Mouse (Mus musculus): ENCODE measurements around the gene Fus.
A peak's percentile ranks its signal among the peaks of the same experiment; 100 is the strongest.

The Fus gene

GRCm38 (mm10) chr7:127944614-127945013 lies 22.6 kb upstream of the Fus start:
- DNase-seq (ENCODE audit: low spot score) = no peak

DNA sequence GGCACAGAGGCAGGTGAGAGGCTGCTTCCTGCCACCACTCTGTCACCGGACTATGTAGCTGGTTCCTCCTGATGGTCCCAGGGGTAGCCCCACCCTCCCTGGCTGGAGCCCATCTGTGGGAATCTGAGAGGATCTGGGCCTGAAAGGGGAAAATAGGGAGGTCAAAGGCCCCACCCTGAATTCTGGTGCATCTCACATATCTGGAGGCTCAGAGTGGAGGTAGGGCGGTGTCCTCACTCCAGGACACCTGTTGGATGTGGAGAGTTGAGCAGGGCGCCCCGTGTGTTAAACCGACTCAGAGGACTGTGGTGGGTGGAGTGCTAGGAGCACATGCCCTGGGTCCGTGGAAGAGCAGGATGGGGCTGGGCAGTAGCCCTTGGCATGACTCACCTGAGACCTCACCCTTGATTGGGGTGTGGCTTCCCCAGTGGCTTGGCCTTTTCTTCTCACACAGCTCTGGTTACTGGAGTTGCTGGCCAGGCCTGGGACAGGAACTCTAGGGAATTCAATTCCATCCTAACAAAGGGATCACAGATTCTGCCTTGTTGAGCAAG lies 20.7 kb upstream of the Fus start, which contains the start of gene Prss36:
TSS of gene Prss36 (minus strand) at position 256 of the 554 bp plus-strand sequence.
- no peak for DNase-seq (ENCODE audit: low spot score)

DNA sequence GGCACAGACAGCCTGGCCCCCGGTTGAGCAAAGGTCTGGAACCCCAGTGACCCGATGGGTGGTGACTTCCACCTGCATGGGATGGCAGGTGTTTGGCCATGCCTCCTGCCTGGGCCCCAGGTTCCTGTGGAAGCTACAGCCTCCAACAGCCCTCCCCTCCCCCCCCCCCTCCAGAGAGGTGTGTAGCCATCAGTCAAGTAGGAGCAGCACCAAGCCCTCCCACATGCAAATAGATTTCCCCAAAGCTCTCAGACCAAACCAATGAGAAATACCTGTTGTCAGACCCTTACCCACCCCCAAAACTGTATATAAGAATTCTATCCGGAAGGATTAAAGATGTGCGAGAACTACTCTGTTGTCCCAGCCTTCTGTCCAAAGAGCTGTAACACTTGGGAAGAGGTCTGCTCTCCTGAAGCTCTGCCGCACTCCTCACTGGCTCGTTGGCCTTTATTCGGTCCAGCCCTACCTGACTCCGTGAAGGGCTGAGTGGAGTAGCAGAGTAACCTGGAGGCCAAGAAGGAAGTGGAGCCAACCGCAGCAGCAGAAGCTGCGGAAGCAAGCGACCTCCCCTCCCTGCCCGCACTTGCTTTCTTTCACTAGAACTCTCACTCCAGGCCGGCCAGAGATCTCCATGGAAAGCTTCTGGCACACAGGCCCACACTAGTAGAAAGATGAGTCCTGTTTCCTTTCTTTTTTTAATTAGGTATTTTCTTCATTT lies 14.2 kb upstream of the Fus start:
- DNase-seq (ENCODE audit: low spot score) = no peak

- DNase-seq (ENCODE audit: low spot score) = no peak
Measured at GRCm38 (mm10) chr7:127959364-127959763, 7.9 kb upstream of the Fus start.

DNA sequence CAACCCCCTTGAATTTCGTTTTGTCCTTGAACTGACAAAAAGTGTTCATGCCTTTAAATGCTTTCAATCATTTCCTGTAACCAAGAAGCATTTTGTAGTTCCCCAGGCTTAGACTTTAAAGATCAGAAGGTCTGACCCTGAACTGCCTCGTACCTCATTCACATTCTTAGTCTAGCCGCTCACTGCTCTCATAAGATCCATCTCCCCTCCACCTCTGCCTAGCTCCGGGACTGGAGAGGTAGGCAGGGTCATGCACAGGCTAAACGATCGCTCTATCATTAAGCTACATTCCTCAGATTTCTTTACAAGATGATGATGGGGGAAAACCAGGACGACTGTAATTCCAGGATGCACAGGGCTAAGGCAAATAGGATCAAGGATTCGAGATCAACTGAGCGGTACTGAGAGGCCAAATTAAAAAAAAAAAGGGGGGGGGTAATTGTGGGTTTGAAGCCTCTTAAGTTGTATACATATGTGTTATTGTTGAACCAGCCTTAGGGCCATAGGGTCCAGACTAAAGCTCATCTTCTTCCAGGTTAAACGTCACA lies 812 bp upstream of the Fus start:
- DNase-seq (ENCODE audit: low spot score) = peak; percentile 49

- peak; percentile 84 for DNase-seq (ENCODE audit: low spot score)
Measured at GRCm38 (mm10) chr7:127967922-127968828, 918 bp downstream of the Fus start.

- peak; percentile 60 for DNase-seq (ENCODE audit: low spot score)
Measured at GRCm38 (mm10) chr7:127974413-127974930, 7.2 kb downstream of the Fus start.

DNA sequence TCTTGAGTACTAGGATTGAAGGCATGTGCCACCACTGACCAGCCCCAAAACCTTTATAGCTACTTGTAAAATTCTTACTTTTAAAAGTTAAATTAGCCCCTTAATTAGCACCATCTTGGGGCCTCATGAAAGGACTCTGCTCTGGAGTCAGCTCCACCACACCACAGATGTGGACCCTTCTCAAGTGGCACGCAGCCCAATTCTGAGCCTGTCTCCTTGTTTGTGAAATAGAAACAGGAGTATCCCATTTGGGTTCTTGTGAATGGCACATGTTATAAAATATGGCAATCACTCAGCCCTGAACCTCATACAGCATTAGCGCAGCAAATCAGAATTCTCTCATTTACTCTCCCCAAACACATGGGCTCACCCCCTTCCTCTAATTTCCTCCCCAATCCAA lies 11.6 kb downstream of the Fus start:
- DNase-seq (ENCODE audit: low spot score) = no peak

- DNase-seq (ENCODE audit: low spot score) = no peak
Measured at GRCm38 (mm10) chr7:127980606-127981005, 13.3 kb downstream of the Fus start.

DNA sequence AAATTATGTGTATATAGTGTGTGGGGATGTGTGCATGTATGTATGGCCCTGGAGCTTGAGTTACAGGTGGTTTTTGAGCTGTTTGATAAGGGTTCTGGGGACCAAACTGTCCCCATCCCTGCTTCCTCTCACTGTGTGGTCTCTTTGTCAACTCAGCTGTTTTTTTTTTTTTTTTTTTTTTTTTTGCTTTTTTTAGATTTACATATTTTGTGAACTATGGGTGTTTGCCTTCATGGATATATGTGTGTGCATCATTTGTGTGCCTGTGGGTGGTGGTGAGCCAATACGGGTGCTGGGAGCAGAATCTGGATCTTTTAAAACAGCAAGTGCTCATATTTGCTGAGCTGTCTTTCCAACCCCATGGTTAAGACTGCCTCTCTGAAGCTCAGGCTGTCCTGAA lies 21.6 kb downstream of the Fus start:
- no peak for DNase-seq (ENCODE audit: low spot score)

DNA sequence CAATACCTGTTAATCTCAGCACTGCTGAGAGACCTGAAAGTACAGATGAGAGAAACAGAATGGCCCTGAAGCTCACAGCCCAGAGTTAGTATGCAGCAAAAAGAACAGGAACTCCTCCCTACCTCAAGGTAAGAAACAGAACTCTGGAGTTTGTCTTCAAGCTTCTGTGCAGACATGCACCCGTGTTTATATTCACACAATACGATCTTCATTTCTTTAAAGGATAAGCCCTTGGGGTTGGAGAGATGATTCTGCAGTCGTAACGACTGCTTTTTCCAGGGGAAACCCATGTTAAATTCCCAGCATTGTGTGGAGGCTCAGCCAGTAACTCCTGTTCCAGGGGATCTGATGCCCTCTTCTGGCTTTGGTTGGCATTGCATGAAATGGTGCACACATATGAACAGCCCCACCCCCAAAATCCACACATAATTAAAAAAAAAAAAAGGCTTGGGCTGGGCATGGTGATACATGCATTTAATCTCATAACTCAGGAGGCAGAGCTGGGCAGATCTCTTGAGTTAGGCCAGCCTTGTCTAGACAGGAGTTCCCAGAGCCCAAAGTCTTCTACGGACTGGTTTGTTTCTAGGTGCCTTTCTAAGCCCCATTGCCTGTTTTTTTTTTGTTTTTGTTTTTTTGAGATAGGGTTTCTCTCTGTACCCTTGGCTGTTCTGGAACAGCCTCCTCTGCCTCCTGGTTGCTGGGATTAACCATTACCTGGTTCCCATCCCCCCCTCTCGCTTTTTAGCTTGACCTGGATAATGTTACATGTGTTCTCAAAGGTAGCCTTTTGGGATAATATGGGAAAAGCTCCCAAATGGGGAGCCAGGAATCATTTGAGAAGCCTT lies 24.6 kb downstream of the Fus start:
- peak; percentile 60 for DNase-seq (ENCODE audit: low spot score)

DNA sequence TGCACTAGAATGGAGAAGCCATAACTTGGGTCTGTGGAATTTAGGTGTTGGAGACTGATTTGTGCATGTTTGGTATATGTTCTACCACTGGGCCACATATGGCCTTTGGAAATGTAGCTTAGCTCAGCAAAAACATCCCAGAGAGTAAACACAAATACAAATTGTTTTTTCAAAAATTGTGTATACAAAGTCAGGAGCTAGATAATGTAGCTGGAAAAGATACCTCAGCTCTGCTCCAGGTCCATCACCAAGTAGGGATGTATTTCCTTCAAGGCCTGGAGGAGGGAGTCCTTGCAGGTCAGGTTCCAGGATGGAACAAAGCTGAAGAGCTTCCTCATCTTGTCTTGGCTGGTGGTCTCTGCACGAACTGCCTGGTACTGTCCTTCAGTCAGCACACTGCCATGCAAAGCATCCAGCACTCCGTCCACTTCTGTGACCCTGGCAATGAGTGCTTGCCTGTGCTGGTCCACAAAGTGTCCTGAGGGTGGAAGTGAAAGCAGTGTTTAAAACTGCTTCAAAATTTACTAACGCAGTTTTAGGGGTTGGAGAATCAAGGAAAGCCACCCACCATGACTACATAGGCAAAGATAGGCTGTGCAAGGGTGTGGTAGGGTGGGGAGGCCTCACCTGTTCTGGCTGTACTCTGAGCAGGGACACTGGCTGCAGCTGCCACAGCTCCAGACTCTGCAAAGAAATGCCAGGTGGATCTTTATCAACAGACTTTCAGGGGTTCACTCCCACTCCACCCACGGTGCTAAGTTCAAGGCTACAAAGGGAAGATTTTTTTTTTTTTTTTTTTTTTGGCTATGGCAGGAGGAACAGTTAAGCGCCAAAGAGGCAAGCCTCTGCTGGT lies 25.5 kb downstream of the Fus start:
- DNase-seq (ENCODE audit: low spot score) = no peak

- DNase-seq (ENCODE audit: low spot score) = no peak
Measured at GRCm38 (mm10) chr7:127993341-127993977, 26.2 kb downstream of the Fus start, which contains the start of gene Pycard. Gene Pycard, minus strand, starts transcription at chr7:127993867.

GRCm38 (mm10) chr7:127999436-127999835 lies 32.2 kb downstream of the Fus start:
- DNase-seq (ENCODE audit: low spot score) = no peak

DNA sequence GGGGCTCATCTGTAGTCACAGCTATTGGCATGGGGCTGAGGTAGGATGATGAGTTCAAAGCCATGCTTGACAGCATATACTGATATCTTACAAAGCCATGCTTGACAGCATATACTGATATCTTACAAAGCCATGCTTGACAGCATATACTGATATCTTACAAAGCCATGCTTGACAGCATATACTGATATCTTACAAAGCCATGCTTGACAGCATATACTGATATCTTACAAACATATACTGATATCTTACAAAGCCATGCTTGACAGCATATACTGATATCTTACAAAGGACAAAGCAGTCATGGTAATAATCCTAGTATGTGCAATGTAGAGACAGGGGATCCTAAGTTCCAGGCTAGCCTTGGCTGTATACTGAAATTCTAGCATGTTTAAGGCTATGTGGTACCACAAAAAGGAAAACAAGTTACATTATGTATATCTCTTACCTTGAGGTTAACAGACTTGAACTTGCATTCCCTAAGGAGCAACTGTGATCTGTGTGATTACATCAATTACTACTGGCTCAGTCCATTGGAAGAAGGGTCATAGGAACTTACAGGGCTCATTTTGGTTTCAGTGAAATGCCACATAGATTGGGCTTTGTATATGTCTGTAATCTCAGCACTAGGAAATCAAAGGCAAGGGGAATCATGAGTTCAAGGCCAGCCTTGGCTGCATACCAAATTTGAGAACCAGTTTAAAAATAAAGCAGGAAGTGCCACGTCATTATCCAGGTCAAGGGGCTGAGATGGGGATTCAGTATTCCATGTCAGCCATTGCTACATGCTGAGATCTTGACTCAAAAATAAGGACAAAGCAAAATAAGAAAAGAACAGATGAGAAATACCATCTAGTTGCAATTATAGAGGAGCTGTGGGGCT lies 33.1 kb downstream of the Fus start:
- no peak for DNase-seq (ENCODE audit: low spot score)

GRCm38 (mm10) chr7:128003098-128003497 lies 35.8 kb downstream of the Fus start:
- DNase-seq (ENCODE audit: low spot score) = no peak

DNA sequence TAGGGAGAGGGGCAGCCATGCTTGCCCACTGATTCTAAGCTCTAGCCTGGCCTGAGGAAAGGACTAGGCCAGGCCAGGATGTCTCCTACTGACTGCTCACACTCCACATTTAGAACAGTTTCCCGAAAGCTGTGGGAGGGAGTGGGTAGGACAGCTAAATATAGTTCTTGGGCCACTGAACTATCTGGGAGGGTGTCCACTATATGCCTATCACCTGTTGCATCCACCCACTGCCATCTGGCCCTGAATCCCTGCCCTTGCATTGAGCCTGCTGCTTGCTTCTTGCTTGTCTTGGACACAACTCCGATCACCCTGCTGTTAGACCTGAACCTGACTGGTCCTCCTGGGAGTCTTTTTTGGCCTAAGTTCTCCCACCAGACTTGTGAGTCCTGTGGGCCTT lies 36.4 kb downstream of the Fus start, which contains the start of gene Trim72:
TSS of gene Trim72 (plus strand) at position 262 of the 400 bp plus-strand sequence.
- no peak for DNase-seq (ENCODE audit: low spot score)

DNA sequence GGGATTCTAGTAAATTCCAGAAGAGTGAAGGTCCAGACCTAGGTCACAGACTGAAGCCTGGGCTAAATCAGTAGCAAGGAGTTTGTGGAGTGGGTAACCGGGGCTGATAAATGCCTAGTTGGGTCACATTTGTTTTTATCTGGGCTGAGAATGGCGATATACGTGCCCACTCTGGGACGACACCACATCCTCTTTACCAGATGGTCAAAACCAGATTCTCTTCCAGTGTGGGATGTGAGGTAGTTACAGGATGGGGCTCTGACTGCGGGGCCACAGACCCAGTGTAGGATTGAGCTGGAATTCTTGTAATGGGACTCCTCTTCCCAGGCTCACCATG lies 36.9 kb downstream of the Fus start:
- no peak for DNase-seq (ENCODE audit: low spot score)
